Mouse (Mus musculus) lung, adult 2 months (tissue): ENCODE data around the gene Pea15a.

Experiments
- CTCF ChIP-seq: fragments of 200-500 bp; IDR thresholded peaks from 2 replicates; pipeline ENCODE4 v1.5.1; 2011; ENCODE audit warnings: mild to moderate bottlenecking, low read length, control low read depth; ENCODE audit not compliant: insufficient read depth
- POLR2A ChIP-seq: fragments of 200-500 bp; IDR thresholded peaks from 2 replicates; pipeline ENCODE4 v1.6.1; 2011; ENCODE audit warnings: low read depth, mild to moderate bottlenecking, control low read depth, low read length, borderline replicate concordance; ENCODE audit errors: extremely low read depth

DNA sequence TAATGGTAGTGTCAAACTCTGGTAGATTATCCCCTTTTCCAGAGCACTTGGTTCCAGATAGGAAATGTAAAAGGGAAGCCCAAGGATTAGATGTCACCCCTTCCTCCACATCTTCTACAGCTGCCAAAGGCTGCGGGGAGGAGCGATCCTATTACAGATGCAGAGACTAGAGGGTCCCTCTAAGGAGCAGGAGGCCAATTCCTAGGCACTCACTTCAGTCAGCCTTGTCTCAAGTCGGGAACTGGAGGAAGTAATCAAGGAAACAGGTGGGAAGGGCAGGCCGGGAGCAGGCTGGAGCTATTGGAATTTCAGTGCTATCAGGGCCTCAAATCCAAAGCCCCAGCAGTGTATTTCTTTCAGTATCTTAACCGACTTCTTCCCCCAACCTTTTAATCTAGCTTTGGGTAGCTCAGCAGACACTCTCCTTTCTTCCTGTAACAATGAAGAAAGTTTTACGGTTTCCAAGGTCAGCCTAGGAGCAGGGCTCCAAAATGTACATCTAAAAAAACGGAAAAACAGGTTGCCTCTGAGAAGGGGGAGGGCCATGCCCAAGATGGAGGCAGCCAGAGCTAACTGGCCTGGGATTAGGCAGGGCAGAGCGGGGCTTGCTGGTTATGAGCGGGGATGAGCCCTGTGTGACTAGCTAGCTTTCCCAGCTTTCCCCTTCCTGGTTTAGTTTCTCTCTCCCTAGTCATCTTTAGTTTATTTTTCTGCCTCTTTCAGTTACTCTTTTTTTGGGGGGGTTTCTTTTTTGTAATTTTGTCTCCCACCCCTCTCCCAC lies 2.4 kb downstream of the Pea15a start:
- TF ChIP-seq POLR2A (no peak), CTCF (no peak)
